Mouse (Mus musculus) lung, adult 10 weeks (tissue): Measurements from ENCODE around the gene Mgrn1. TPM values are rescaled to one million over a fixed set of nuclear protein-coding genes. Genes with fewer than 3 reads are reported as not detected.

Experiments
- polyA plus RNA-seq: library from polyadenylated mRNA; stranded (reverse); fragments of 350-450 nt; fragmentation: Illumina TruSeq; extraction: RNeasy Lipid Tissue Mini Kit (QIAGEN cat#74804); gene quantifications from one replicate; pipeline ENCODE4 v1.2.3, GENCODE M21; 2014; ENCODE audit warnings: low read depth, low replicate concordance; ENCODE audit not compliant: insufficient read depth

The Mgrn1 gene
- 34.5 TPM for polyA plus RNA-seq

DNA sequence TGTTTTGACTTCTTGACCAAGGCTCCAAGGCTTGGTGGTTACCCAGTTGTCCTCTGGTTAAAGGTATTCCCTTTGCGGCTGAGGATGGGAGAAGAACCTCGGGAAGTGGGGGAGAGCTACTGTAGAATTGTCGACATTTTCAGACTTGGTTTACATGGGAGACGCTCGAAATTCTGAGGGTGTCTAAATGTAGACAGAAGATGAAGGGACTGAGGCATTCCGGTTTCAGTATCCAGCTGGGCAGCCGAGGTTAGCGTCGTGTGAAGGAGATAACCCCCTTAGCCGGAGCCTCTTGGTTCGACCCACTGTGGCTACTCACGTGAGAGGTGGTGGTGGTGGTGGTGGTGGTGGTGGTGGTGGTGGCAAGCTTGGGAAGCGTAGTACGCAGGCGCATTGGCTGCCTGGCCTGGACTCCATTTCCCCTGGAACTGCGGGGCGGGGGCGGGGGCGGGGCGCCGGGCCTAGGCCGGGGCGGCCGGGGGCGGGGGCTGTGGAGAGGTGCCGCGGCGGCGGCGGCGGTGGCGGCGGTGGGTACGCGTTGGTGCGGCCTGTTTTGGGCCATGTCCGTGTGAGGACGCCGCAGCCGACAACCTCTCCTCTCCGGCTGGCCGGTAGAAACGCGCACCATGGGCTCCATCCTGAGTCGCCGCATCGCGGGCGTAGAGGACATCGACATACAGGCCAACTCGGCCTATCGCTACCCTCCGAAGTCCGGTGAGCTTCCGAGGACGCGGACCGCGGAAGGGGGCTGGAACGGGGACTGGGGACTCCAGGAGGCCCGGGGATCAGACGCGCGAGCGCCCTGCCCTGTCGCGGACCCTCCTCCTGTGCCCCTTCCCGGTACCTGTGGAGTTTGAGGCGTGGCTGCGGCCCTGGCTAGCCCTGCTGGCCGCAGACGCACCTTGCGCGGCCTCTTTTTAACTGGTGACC is at the start of gene Mgrn1:
Gene Mgrn1, plus strand, starts transcription at position 490 of the 930 bp plus-strand sequence.

DNA sequence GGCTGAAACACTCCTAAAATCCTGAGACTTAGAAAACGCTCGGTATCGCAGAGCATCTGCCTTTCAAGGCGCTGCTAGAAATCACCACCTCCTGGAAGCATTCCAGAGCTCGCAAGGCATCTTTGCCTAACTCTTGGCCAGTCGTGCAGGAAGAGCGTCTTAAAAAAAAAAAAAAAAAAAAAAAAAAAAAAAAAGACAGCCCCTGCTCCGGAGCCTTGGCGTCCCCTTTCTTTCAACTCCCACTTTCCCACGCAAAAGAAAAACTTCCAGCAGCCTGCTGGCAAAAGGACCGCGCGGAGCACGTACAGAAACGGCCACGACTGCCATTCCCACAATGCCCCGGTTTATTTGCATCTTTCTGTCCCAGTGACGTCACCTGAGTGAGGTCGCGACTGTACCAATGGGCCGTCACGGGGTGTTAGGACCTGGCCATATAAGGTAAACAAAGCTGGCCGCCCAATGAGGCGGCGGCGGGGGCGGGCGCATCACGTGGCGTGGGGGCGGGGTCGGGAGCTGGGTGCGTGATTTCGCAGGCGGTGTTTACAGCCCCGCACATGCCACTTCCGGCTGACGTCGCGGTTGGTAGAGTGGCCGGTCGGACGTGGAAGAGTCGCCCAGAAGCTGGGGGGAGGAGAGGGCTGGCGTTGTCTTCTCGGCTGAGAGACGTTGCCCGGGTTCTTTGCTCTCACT is 5.8 kb upstream of the Mgrn1 start, which contains the start of gene Ubald1:
Gene Ubald1, minus strand, starts transcription at position 180 of the 690 bp plus-strand sequence.

DNA sequence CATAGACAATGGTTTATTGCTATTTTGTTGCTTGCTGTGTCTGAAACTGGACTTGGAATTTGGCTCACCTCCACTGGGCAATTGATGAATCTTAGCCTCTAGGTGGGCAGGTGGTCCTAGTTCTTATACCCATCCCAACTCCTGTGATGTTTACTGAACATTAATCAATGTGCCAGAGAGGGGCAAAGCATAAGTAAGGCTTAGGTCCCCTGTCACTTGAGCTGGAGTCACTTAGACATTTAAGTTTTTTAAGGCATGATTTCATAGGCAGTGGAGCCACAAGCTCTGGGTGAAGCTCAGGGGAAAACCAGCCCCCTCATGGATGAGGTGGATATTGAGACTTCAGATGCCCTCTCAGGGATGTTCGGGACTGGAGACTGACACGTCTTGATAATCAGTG is 52.4 kb downstream of the Mgrn1 start, which contains the start of gene Nudt16l1:
Gene Nudt16l1, plus strand, starts transcription at position 301 of the 400 bp plus-strand sequence.

DNA sequence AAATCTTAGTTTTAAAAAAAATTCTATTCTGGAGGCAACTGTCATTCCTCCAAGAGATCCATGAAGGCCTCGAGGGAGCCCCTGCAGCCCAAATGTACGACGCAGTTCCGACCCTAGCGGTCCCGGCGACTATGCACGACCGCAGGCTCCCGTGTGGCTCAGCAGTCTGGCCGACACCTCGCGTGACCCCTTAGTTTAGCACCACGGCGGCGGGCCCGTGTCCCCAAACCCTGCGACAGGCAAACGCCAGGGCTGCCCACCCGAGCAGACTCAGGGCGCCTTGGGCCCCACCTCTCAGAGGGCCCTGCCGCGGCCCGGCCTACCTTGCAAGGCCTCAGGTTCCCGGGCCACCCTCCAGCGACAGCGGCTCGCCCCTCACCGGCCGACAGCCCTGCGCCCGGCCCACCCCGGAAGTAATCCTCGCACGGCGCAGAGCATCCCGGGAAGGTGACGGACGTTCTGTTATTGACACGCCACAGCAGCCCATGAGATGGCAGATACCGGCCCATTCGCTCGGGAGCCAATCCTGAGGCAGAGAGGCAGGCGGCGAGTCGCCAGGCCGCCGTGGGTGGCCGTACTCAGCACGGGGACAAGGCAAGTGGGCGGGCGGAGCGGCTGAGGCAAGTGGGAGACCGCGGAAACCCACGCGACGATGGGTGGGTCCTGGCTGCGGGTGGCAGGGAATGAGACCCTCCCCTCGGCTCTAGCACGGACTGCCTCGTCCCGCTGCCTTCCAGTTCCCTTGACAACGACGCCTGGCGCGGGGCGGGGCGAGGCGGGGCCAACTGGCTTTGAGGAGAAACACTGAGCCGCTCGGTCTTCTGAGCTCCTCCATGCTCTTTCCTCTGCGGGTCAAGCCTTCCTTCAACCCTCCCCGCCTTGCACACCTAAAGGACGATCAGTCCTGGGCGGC is 78.0 kb downstream of the Mgrn1 start, which contains the start of gene Anks3:
Gene Anks3, minus strand, starts transcription at position 409 of the 913 bp plus-strand sequence.

Other genes starting within 250 kb of the Mgrn1 start
- gene Vasn, start 246.3 kb upstream of the Mgrn1 start, polyA plus RNA-seq: 19.4 TPM
- 25.0 TPM for gene Dnaja3, start 246.3 kb upstream of the Mgrn1 start, polyA plus RNA-seq
- gene Coro7, start 206.5 kb upstream of the Mgrn1 start, polyA plus RNA-seq: 11.4 TPM
- gene Nmral1, start 166.9 kb upstream of the Mgrn1 start, polyA plus RNA-seq: 2.9 TPM
- gene Hmox2, start 159.9 kb upstream of the Mgrn1 start, polyA plus RNA-seq: 65.9 TPM
- 24.1 TPM for gene Cdip1, start 96.0 kb upstream of the Mgrn1 start, polyA plus RNA-seq
- 1.4 TPM for gene 4930562C15Rik, start 50.8 kb upstream of the Mgrn1 start, polyA plus RNA-seq
- gene Ubald1, start 5.9 kb upstream of the Mgrn1 start, polyA plus RNA-seq: 32.6 TPM
- 44.3 TPM for gene Nudt16l1, start 52.5 kb downstream of the Mgrn1 start, polyA plus RNA-seq
- 23.2 TPM for gene Anks3, start 78.0 kb downstream of the Mgrn1 start, polyA plus RNA-seq
- not detected for gene Sept12, start 111.6 kb downstream of the Mgrn1 start, polyA plus RNA-seq
- gene Smim22, start 121.0 kb downstream of the Mgrn1 start, polyA plus RNA-seq: 90.9 TPM
- 43.6 TPM for gene Rogdi, start 127.3 kb downstream of the Mgrn1 start, polyA plus RNA-seq
- 45.3 TPM for gene Glyr1, start 163.6 kb downstream of the Mgrn1 start, polyA plus RNA-seq
- 15.9 TPM for gene Ubn1, start 163.8 kb downstream of the Mgrn1 start, polyA plus RNA-seq
- 9.1 TPM for gene Ppl, start 246.2 kb downstream of the Mgrn1 start, polyA plus RNA-seq